Mouse (Mus musculus) CH12.LX (cell line): ENCODE results near the gene Akr1c13. TPM values are rescaled to one million over a fixed set of nuclear protein-coding genes. Genes with fewer than 3 reads are reported as not detected.

ENCODE experiments used
- DNase-seq: peaks from one replicate; pipeline ENCODE4 v3.0.0-alpha.2; 2013; ENCODE audit errors: extremely low read depth
- H3K27ac ChIP-seq: 2 replicates; pipeline ENCODE4 v1.5.1; 2012; ENCODE audit warnings: low read depth, mild to moderate bottlenecking, control low read depth, moderate library complexity; ENCODE audit not compliant: insufficient read depth
- H3K27me3 ChIP-seq: replicated peaks from 2 replicates; pipeline ENCODE3; 2012; ENCODE audit warnings: inconsistent platforms
- H3K36me3 ChIP-seq, 2 experiments: replicated peaks in 1 of 2; 2 replicates each; pipeline versions ENCODE3 to v1.6.1; 2012; ENCODE audit warnings: inconsistent platforms in 1 of 2, low read length in 1 of 2, mild to moderate bottlenecking in 1 of 2, mixed read lengths in 1 of 2, moderate library complexity in 1 of 2; ENCODE audit not compliant: control insufficient read depth in 1 of 2, insufficient read depth in 1 of 2
- H3K4me1 ChIP-seq, 2 experiments: 2 replicates each; pipeline ENCODE4 v1.6.1; 2012; ENCODE audit warnings: inconsistent platforms in 1 of 2, moderate library complexity in 1 of 2; ENCODE audit not compliant: insufficient read depth in 2 of 2, control insufficient read depth in 1 of 2
- H3K4me2 ChIP-seq: 2 replicates; pipeline ENCODE4 v1.6.1; 2012; ENCODE audit warnings: low read depth, mild to moderate bottlenecking, control low read depth; ENCODE audit not compliant: poor library complexity, insufficient read depth, severe bottlenecking
- H3K4me3 ChIP-seq, 3 experiments: fragments of 150-350 bp in 1 of 3; sonication (generic) in 1 of 3; replicated peaks in 1 of 3; 2 replicates each; pipeline versions ENCODE3 to v1.5.1; 2011 to 2012; ENCODE audit warnings: low read depth in 2 of 3, low read length in 2 of 3, mild to moderate bottlenecking in 2 of 3, moderate library complexity in 2 of 3, control low read depth in 1 of 3, improper control_type of control experiment in 1 of 3, inconsistent platforms in 1 of 3, mixed read lengths in 1 of 3; ENCODE audit not compliant: poor library complexity in 1 of 3
- H3K79me2 ChIP-seq: replicated peaks from 2 replicates; pipeline ENCODE4 v1.6.1; 2012; ENCODE audit warnings: mild to moderate bottlenecking, moderate library complexity; ENCODE audit not compliant: control insufficient read depth, poor library complexity, insufficient read depth, severe bottlenecking; ENCODE audit errors: extremely low read depth
- H3K9ac ChIP-seq: 2 replicates; pipeline ENCODE4 v1.6.1; 2012; ENCODE audit warnings: low read depth, mild to moderate bottlenecking, control low read depth, moderate library complexity; ENCODE audit not compliant: insufficient read depth
- H3K9me3 ChIP-seq: replicated peaks from 2 replicates; pipeline ENCODE3; 2012; ENCODE audit warnings: low read length, inconsistent platforms, mixed read lengths
- BHLHE40 ChIP-seq: IDR thresholded peaks from 2 replicates; pipeline ENCODE4 v1.6.1; 2011; ENCODE audit warnings: mild to moderate bottlenecking, low read depth, low read length, improper control_type of control experiment
- CHD1 ChIP-seq: IDR thresholded peaks from 2 replicates; pipeline ENCODE4 v1.6.1; 2012; ENCODE audit warnings: low read depth, low read length, improper control_type of control experiment, inconsistent platforms
- CHD2 ChIP-seq: IDR thresholded peaks from 2 replicates; pipeline ENCODE4 v1.6.1; 2011; ENCODE audit warnings: low read length, improper control_type of control experiment
- CTCF ChIP-seq, 2 experiments: IDR thresholded peaks in 1 of 2; conservative IDR thresholded peaks in 1 of 2; 2 replicates each; pipeline ENCODE4 v1.5.1; 2011 to 2012; ENCODE audit warnings: low read depth in 2 of 2, low read length in 2 of 2, improper control_type of control experiment in 1 of 2, inconsistent platforms in 1 of 2, mild to moderate bottlenecking in 1 of 2, moderate library complexity in 1 of 2
- E2F4 ChIP-seq: IDR thresholded peaks from 2 replicates; pipeline ENCODE4 v1.6.1; 2011; ENCODE audit warnings: low read depth, low read length, improper control_type of control experiment; ENCODE audit not compliant: insufficient replicate concordance
- EP300 ChIP-seq: IDR thresholded peaks from 2 replicates; pipeline ENCODE4 v1.6.1; 2011; ENCODE audit warnings: low read length, improper control_type of control experiment
- GABPA ChIP-seq: IDR thresholded peaks from 2 replicates; pipeline ENCODE4 v1.6.1; 2012; ENCODE audit warnings: low read depth, low read length, improper control_type of control experiment, inconsistent platforms; ENCODE audit not compliant: insufficient replicate concordance
- IRF4 ChIP-seq: IDR thresholded peaks from 2 replicates; pipeline ENCODE4 v1.6.1; 2014; ENCODE audit warnings: low read depth, mild to moderate bottlenecking, inconsistent platforms, low read length, improper control_type of control experiment
- JUN ChIP-seq: IDR thresholded peaks from 2 replicates; pipeline ENCODE4 v1.6.1; 2011; ENCODE audit warnings: low read depth, mild to moderate bottlenecking, low read length, improper control_type of control experiment, moderate library complexity; ENCODE audit not compliant: insufficient read depth
- KAT2A ChIP-seq: IDR thresholded peaks from 2 replicates; pipeline ENCODE4 v1.6.1; 2012; ENCODE audit warnings: low read length, improper control_type of control experiment, inconsistent platforms; ENCODE audit not compliant: insufficient replicate concordance
- MAZ ChIP-seq: IDR thresholded peaks from 2 replicates; pipeline ENCODE4 v1.6.1; 2012; ENCODE audit warnings: low read depth, mild to moderate bottlenecking, inconsistent platforms, low read length, improper control_type of control experiment, moderate library complexity
- MYC ChIP-seq: IDR thresholded peaks from 2 replicates; pipeline ENCODE4 v1.6.1; 2011; ENCODE audit warnings: low read depth, mild to moderate bottlenecking, improper control_type of control experiment, low read length
- NELFE ChIP-seq: IDR thresholded peaks from 2 replicates; pipeline ENCODE4 v1.6.1; 2011; ENCODE audit warnings: low read depth, low read length, improper control_type of control experiment
- NRF1 ChIP-seq: IDR thresholded peaks from 2 replicates; pipeline ENCODE4 v1.6.1; 2014; ENCODE audit warnings: low read depth, mild to moderate bottlenecking, inconsistent platforms, low read length, improper control_type of control experiment, moderate library complexity
- PAX5 ChIP-seq: IDR thresholded peaks from 2 replicates; pipeline ENCODE4 v1.6.1; 2012; ENCODE audit warnings: low read length, inconsistent platforms, mixed read lengths
- POLR2A ChIP-seq: IDR thresholded peaks from 2 replicates; pipeline ENCODE4 v1.6.1; 2011; ENCODE audit warnings: low read depth, mild to moderate bottlenecking, improper control_type of control experiment, low read length
- POLR2AphosphoS2 ChIP-seq: IDR thresholded peaks from 2 replicates; pipeline ENCODE4 v1.6.1; 2011; ENCODE audit warnings: low read depth, low read length, improper control_type of control experiment
- RCOR1 ChIP-seq: conservative IDR thresholded peaks from 2 replicates; pipeline ENCODE4 v1.6.1; 2012; ENCODE audit warnings: low read depth, mild to moderate bottlenecking, inconsistent platforms, low read length, improper control_type of control experiment
- SIN3A ChIP-seq: IDR thresholded peaks from 2 replicates; pipeline ENCODE4 v1.6.1; 2012; ENCODE audit warnings: low read length, improper control_type of control experiment, inconsistent platforms
- UBTF ChIP-seq: IDR thresholded peaks from 2 replicates; pipeline ENCODE4 v1.6.1; 2012; ENCODE audit warnings: low read depth, mild to moderate bottlenecking, inconsistent platforms, low read length, improper control_type of control experiment, moderate library complexity
- USF1 ChIP-seq: IDR thresholded peaks from 2 replicates; pipeline ENCODE4 v1.6.1; 2014; ENCODE audit warnings: low read depth, mild to moderate bottlenecking, inconsistent platforms, low read length, improper control_type of control experiment
- ZC3H11A ChIP-seq: IDR thresholded peaks from 2 replicates; pipeline ENCODE4 v1.6.1; 2012; ENCODE audit warnings: low read depth, mild to moderate bottlenecking, inconsistent platforms, low read length, improper control_type of control experiment
- ZKSCAN1 ChIP-seq: IDR thresholded peaks from 2 replicates; pipeline ENCODE4 v1.6.1; 2012; ENCODE audit warnings: low read depth, inconsistent platforms, low read length, improper control_type of control experiment, borderline replicate concordance
- ZMIZ1 ChIP-seq: IDR thresholded peaks from 2 replicates; pipeline ENCODE4 v1.6.1; 2012; ENCODE audit warnings: low read depth, mild to moderate bottlenecking, inconsistent platforms, low read length, improper control_type of control experiment
- dilution Hi-C: fragments of 300-500 bp; cut with MboI; formaldehyde crosslinking; loops from 2 replicates; pipeline ENCODE4 v1.14.3; 2020; ENCODE audit warnings: low sequenced_read_pairs; ENCODE audit not compliant: extremely low pct_unique_long_range_greater_than_20kb, extremely low pct_ligation_motif_present
- in situ Hi-C: fragments of 300-500 bp; cut with MboI; formaldehyde crosslinking; loops from 3 replicates; pipeline ENCODE4 v1.14.3; 2019; ENCODE audit warnings: low sequenced_read_pairs, low pct_ligation_motif_present, low pct_unique_long_range_greater_than_20kb, mixed read lengths
- polyA plus RNA-seq: library from polyadenylated mRNA; unstranded; fragments of >175 nt; gene quantifications from 2 replicates; pipeline ENCODE4 v1.2.1, GENCODE M21; 2012; ENCODE audit warnings: low read depth; ENCODE audit not compliant: insufficient read length
- total RNA-seq, 2 experiments: library from RNA; depleted of rRNA; stranded (reverse); fragments of 300-350 nt in 1 of 2; fragments of >200 nt in 1 of 2; gene quantifications; 2 replicates each; pipeline ENCODE4 v1.2.3; 2012 to 2014

The Akr1c13 gene
- total and polyA plus RNA-seq, 3 experiments, result 36.5 to 76.3 (median 39.1) TPM

- in situ Hi-C loops (no loop called here), dilution Hi-C loops (no loop called here)
- Histone ChIP-seq H3K9me3 (no peaks in the 10 kb centered on the region), H3K4me2 (no peak overlapping the region), H3K4me3 (no peak overlapping the region), H3K79me2 (no peaks in the 10 kb centered on the region), H3K27ac (no peak overlapping the region), H3K36me3 (peaks cover 2 to 9% of the 10 kb centered on the region in 2 experiments), H3K27me3 (no peaks in the 10 kb centered on the region), H3K4me1 (no peaks in the 10 kb centered on the region), H3K9ac (no peak overlapping the region)
- DNase-seq, result no peak
- TF ChIP-seq KAT2A, result no peak
- TF ChIP-seq EP300, result no peak
- TF ChIP-seq POLR2A, result no peak
- no peak for TF ChIP-seq CHD1
- no peak for TF ChIP-seq PAX5
- TF ChIP-seq E2F4, result no peak
- TF ChIP-seq ZKSCAN1, result no peak
- TF ChIP-seq CHD2, result no peak
- no peak for TF ChIP-seq ZMIZ1
- no peak for TF ChIP-seq MYC
- TF ChIP-seq JUN, result no peak
- no peak for TF ChIP-seq RCOR1
- no peak for TF ChIP-seq SIN3A
- TF ChIP-seq GABPA, result no peak
- no peak for TF ChIP-seq NRF1
Measured at GRCm38 (mm10) chr13:4206147-4206903, 15.4 kb downstream of the Akr1c13 start.

GRCm38 (mm10) chr13:4211560-4212299 lies 20.8 kb downstream of the Akr1c13 start:
- no peak for TF ChIP-seq POLR2A
- no peak for TF ChIP-seq MYC
- no peak for TF ChIP-seq CHD1
- TF ChIP-seq USF1, result no peak
- no peak for TF ChIP-seq POLR2AphosphoS2
- no peak for TF ChIP-seq NELFE
- no peak for TF ChIP-seq CTCF (conservative IDR thresholded peaks at IDR 0.05 in 1 of 2, IDR thresholded peaks at IDR 0.05 in 1 of 2; ENCODE audit: low read depth in 2 of 2, low read length in 2 of 2)
- TF ChIP-seq GABPA, result no peak
- no peak for TF ChIP-seq NRF1
- TF ChIP-seq MAZ, result no peak
- TF ChIP-seq PAX5, result no peak
- no peak for TF ChIP-seq E2F4
- no peak for TF ChIP-seq CHD2
- TF ChIP-seq IRF4, result no peak
- TF ChIP-seq ZC3H11A, result no peak
- no peak for TF ChIP-seq UBTF
- TF ChIP-seq BHLHE40, result no peak

More at GRCm38 (mm10) chr13:4211560-4212299, 20.8 kb downstream of the Akr1c13 start:
- dilution Hi-C loops, result no loop called here
- in situ Hi-C loops, result no loop called here
- no peak overlapping the region for H3K4me3 ChIP-seq
- no peaks in the 10 kb centered on the region for H3K27me3 ChIP-seq
- H3K4me2 ChIP-seq, result no peak overlapping the region
- H3K36me3 ChIP-seq, result no peaks in the 10 kb centered on the region
- H3K79me2 ChIP-seq, result no peaks in the 10 kb centered on the region
- H3K9ac ChIP-seq, result no peak overlapping the region
- H3K4me1 ChIP-seq, result no peaks in the 10 kb centered on the region
- no peak for DNase-seq
- H3K27ac ChIP-seq, result no peak overlapping the region
- H3K9me3 ChIP-seq, result no peaks in the 10 kb centered on the region
